Mouse (Mus musculus) ZHBTc4 (cell line): ENCODE data around the gene Pak7.

Source experiments
- DNase-seq: peaks from one replicate; pipeline ENCODE4 v3.0.0-alpha.2; 2011; ENCODE audit warnings: low read depth, low spot score

The Pak7 gene

GRCm38 (mm10) chr2:136048464-136048863 lies 339.3 kb downstream of the Pak7 start:
- DNase-seq, result no peak
